Mouse (Mus musculus) heart, postnatal 10 days (tissue): ENCODE data around the gene Als2cl. TPM values are rescaled to one million over a fixed set of nuclear protein-coding genes. Genes with fewer than 3 reads are reported as not detected.

ENCODE experiments used
- DNase-seq, 2 experiments: peaks; one replicate each; pipeline ENCODE4 v3.0.0; 2021
- intact Hi-C: fragments of 180-260 bp; cut with DNase I; formaldehyde crosslinking; loops from one replicate; pipeline ENCODE4 v1.15.1; 2025
- total RNA-seq, 2 experiments: library from RNA; stranded (reverse); gene quantifications; 2 replicates each; pipeline ENCODE4 v1.2.3; 2021

Gene Als2cl
- total RNA-seq, 2 experiments from 2014 or later: 19.6 to 20.4 TPM

- DNase-seq: no peak
- intact Hi-C loops: no loop called here
Measured at GRCm38 (mm10) chr9:110914631-110915236, 35.1 kb downstream of the Als2cl start.

GRCm38 (mm10) chr9:110915466-110915865 lies 35.8 kb downstream of the Als2cl start:
- intact Hi-C loops: no loop called here

GRCm38 (mm10) chr9:110916786-110917185 lies 37.1 kb downstream of the Als2cl start, which contains the start of gene Fam240a:
TSS of gene Fam240a (minus strand) at chr9:110916861.
- DNase-seq: no peak
- intact Hi-C loops: no loop called here

More at GRCm38 (mm10) chr9:110915466-110915865, 35.8 kb downstream of the Als2cl start:
- DNase-seq: no peak

GRCm38 (mm10) chr9:110920665-110921419 lies 41.2 kb downstream of the Als2cl start:
- intact Hi-C loops: loop anchor here (2.0 to 5.0 kb wide), 2 partner anchors 38 to 76 kb away; no protein-coding TSS in a partner anchor
- no peak for DNase-seq

GRCm38 (mm10) chr9:110922759-110923158 lies 43.1 kb downstream of the Als2cl start:
- intact Hi-C loops: loop anchor here (2.0 to 5.0 kb wide), 3 partner anchors 32 to 150 kb away; no protein-coding TSS in a partner anchor
- peak; percentile 80 to 91 for DNase-seq

GRCm38 (mm10) chr9:110931573-110931972 lies 51.9 kb downstream of the Als2cl start:
- intact Hi-C loops: no loop called here
- DNase-seq: no peak

GRCm38 (mm10) chr9:110933850-110934437 lies 54.3 kb downstream of the Als2cl start:
- intact Hi-C loops: no loop called here
- DNase-seq: peak; percentile 30 to 37

GRCm38 (mm10) chr9:110935941-110936340 lies 56.3 kb downstream of the Als2cl start:
- intact Hi-C loops: no loop called here
- no peak for DNase-seq

GRCm38 (mm10) chr9:110937506-110938490 lies 58.1 kb downstream of the Als2cl start:
- DNase-seq: no peak
- intact Hi-C loops: no loop called here

GRCm38 (mm10) chr9:110944265-110944664 lies 64.6 kb downstream of the Als2cl start:
- peak in 1 of 2 experiments; percentile 54 for DNase-seq
- intact Hi-C loops: loop anchor here (5.0 kb wide), 3 partner anchors 72 to 227 kb away; no protein-coding TSS in a partner anchor

GRCm38 (mm10) chr9:110945343-110945742 lies 65.7 kb downstream of the Als2cl start:
- intact Hi-C loops: no loop called here
- no peak for DNase-seq

GRCm38 (mm10) chr9:110945926-110946325 lies 66.3 kb downstream of the Als2cl start, which contains the start of gene Tdgf1:
TSS of gene Tdgf1 (minus strand) at chr9:110946158.
- no peak for DNase-seq
- intact Hi-C loops: no loop called here

- intact Hi-C loops: no loop called here
Measured at GRCm38 (mm10) chr9:110946548-110947044, 66.9 kb downstream of the Als2cl start.

GRCm38 (mm10) chr9:110947261-110947661 lies 67.6 kb downstream of the Als2cl start:
- no peak for DNase-seq
- intact Hi-C loops: no loop called here

More at GRCm38 (mm10) chr9:110946548-110947044, 66.9 kb downstream of the Als2cl start:
- DNase-seq: no peak

GRCm38 (mm10) chr9:110947900-110948299 lies 68.2 kb downstream of the Als2cl start:
- no peak for DNase-seq
- intact Hi-C loops: no loop called here

- no peak for DNase-seq
- intact Hi-C loops: no loop called here
Measured at GRCm38 (mm10) chr9:110948813-110949310, 69.2 kb downstream of the Als2cl start.

GRCm38 (mm10) chr9:110950109-110950508 lies 70.4 kb downstream of the Als2cl start:
- intact Hi-C loops: no loop called here
- DNase-seq: no peak
